Mouse (Mus musculus) cerebellum, postnatal 36 days (tissue): Measurements from ENCODE around the gene Fnbp1.
A peak's percentile ranks its signal among the peaks of the same experiment; 100 is the strongest.

Experiments
- DNase-seq, 2 experiments: peaks; one replicate each; pipeline ENCODE4 v3.0.0; 2021 to 2022; ENCODE audit warnings: mixed read lengths in 2 of 2

The Fnbp1 gene

GRCm38 (mm10) chr2:31019011-31019410 lies 122.8 kb downstream of the Fnbp1 start:
- DNase-seq = peak in 1 of 2 experiments; percentile 63

DNA sequence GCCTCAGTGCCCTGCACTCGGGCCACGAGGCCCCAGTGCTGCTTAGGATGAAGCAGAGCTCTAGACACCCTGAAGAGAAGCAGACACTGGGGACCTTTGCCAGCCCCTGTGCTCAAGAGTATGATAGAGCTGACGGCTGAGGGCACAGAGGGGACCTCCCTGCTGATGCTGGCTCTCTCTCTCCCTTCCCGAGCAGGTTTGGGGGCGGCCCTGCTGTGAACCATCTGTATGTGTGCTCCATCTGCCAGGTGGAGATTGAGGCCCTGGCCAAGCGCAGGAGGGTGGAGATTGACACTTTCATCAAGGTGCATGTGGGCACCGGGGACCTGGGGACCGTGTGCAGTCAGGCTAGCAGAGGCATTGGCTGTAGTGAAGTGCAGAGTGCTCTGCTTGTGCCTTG lies 123.3 kb downstream of the Fnbp1 start:
- peak; percentile 92 to 93 for DNase-seq

DNA sequence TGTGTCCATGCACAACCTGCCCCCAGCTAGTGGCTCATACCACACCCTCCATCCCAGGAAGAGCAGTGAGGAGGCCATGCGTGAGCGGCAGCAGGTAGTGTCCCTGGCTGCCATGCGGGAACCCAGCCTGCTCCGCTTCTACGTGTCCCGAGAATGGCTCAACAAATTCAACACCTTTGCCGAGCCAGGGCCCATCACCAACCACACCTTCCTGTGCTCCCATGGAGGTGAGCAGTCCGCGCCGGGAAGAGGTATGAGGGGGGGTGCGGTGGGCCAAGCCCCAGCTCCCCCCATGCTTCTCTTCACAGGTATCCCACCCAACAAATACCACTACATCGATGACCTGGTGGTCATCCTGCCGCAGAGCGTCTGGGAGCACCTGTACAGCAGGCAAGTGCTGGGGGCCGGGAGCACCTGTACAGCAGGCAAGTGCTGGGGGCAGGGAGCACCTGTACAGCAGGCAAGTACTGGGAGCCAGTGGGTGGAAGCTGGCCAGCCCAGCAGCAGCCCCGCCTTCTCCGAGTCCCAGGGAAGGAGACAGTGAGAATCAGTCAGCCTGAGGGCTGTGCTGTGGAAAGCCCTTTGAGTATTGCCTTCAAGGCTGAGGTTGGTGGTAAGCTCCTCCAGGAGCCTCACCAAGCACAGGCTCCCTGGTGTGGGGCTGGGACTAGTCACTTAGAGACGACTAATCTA lies 124.0 kb downstream of the Fnbp1 start:
- peak in 1 of 2 experiments; percentile 63 for DNase-seq

GRCm38 (mm10) chr2:31013371-31014120 lies 128.3 kb downstream of the Fnbp1 start:
- DNase-seq = no peak

DNA sequence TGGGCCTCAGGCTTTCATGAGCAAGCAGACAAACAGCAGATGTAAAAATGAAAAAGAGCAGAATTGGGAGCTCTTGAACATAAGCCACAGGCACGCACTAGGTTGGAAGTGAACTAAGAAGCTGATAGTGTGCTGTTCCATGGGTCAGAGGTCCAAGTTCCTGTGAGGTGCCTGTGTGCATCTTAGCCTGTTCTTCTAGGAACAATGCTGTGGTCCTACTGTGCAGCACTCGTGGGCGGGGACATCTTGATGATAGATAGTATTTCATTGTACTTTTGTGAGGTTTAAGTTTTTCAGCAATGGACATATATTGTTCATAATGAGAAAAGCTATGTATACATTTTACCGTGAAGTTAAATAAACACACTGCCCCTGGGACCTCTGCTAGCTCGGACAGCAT lies 134.6 kb downstream of the Fnbp1 start:
- no peak for DNase-seq

- DNase-seq = no peak
These were observed 135.4 kb downstream of the Fnbp1 start for GRCm38 (mm10) chr2:31006434-31006833.

- no peak for DNase-seq
These were observed 136.4 kb downstream of the Fnbp1 start for GRCm38 (mm10) chr2:31005453-31005852.

GRCm38 (mm10) chr2:31002857-31003256 lies 139.0 kb downstream of the Fnbp1 start:
- DNase-seq = no peak

DNA sequence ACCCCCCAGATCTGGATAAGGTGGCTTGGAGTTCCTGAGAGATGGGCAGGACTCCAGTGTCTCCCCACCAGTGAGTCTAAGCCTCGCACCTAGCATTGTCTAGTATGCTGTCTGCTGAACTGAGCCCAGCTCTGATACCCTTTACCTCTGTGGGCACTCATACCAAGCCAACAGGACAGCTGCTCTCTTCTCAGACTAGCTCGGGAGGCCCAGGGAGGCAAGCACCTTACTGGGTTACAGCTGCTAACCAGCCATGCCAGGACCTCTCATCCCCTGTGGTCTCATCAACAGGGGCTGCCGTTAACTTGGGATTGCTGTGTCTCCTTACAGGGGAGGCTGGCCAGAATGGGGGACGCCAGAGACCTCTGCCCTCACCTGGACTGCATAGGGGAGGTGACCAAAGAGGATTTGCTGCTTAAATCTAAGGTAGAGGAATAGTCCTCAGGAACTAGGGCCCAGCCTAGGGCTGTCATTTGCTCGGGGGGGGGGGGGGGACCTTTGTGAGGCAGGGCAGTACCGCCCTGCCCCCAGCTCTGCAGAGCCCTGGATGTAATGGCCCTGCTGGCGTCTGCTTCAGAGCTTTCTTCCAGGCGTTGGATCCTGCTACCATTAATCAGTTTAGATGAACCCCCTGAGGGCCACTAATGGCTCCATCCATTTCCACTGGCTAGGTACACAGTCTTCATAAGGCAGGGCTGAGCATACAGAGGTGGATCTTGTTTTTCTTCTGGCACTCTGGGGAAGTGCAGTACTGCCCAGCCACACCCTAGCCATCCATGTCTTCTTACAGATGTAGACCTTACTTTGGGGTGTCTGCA lies 143.2 kb downstream of the Fnbp1 start:
- no peak for DNase-seq

DNA sequence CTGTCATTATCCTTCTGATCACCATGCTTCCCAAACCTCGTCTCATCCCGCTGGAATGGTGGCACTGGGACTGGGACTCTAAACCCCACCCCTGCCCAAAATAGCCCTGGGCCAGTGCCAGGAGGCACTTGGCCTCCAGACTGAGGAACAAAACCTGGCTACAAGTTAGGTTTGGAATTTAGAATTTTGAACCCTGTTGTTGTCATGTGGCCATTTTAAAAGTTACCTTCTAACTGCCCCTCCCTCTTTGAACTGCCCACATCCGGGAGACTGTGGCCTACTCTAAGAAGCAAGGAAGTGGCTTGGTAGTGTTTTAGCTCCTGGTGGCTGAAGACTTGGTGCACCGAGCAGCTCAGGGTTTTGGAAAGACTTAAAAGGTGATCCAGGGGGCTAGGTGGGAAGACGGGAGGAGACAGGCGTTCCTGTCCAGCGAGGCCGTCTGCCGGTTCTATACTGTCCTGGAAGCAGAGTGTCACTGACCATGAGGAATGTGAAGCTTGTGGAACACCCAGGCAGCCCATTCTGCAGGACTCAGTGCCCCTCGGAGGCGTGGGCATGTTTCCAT lies 146.3 kb downstream of the Fnbp1 start:
- peak; percentile 37 to 62 for DNase-seq

DNA sequence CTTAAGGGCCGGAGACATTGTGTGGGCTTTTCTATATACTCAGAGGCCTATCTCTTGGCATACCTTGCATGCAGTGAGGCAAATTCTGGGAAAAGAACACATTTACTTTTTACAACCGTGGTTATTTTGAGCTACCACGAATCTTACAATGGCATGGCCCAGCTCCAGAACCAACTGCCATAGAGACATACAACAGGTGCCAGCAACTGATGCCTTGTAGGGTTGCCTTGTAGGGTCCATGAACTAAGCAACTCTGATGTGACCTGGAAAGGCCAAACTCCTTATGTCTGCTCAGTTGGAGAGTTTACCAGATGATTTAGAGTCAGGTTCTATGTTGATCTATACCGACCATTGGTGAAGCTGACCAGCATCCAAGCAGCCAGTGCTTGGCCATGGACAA lies 147.0 kb downstream of the Fnbp1 start:
- DNase-seq = no peak

- DNase-seq = no peak
These were observed 151.6 kb downstream of the Fnbp1 start for GRCm38 (mm10) chr2:30990221-30990620.

GRCm38 (mm10) chr2:30985111-30986020 lies 156.4 kb downstream of the Fnbp1 start:
- DNase-seq = peak in 1 of 2 experiments; percentile 36

GRCm38 (mm10) chr2:30983024-30983423 lies 158.8 kb downstream of the Fnbp1 start:
- DNase-seq = no peak

GRCm38 (mm10) chr2:30981790-30982513 lies 159.9 kb downstream of the Fnbp1 start, which contains the start of the genes BC005624 and Usp20:
Gene BC005624 (minus strand): TSS chr2:30982201.
Gene Usp20 (plus strand): TSS chr2:30982279.
- peak; percentile 98 to 99 for DNase-seq
